Mouse (Mus musculus) CD4-positive naive resting alpha-beta T cell, adult 76 days (primary cell): Measurements from ENCODE around the gene Hs6st1. TPM values are rescaled to one million over a fixed set of nuclear protein-coding genes. Genes with fewer than 3 reads are reported as not detected.

ENCODE experiments used
- total RNA-seq: library from RNA; stranded (reverse); gene quantifications from one replicate; pipeline ENCODE4 v1.2.4, GENCODE M21; 2023

Hs6st1 gene
- total RNA-seq: 41.7 TPM

GRCm38 (mm10) chr1:36068076-36068475, at the start of gene Hs6st1:
TSS of gene Hs6st1 (plus strand) at chr1:36068400.

Other genes starting within 250 kb of the Hs6st1 start
- gene Uggt1, start 176.3 kb downstream of the Hs6st1 start, total RNA-seq: 120 TPM
- gene Neurl3, start 206.3 kb downstream of the Hs6st1 start, total RNA-seq: 149 TPM
- 906 TPM for gene Arid5a, start 239.3 kb downstream of the Hs6st1 start, total RNA-seq